Mouse (Mus musculus): ENCODE measurements around the gene Rbp3. TPM values are rescaled to one million over a fixed set of nuclear protein-coding genes. Genes with fewer than 3 reads are reported as not detected.

The Rbp3 gene
- total and polyA plus RNA-seq, 3 experiments, result not detected

DNA sequence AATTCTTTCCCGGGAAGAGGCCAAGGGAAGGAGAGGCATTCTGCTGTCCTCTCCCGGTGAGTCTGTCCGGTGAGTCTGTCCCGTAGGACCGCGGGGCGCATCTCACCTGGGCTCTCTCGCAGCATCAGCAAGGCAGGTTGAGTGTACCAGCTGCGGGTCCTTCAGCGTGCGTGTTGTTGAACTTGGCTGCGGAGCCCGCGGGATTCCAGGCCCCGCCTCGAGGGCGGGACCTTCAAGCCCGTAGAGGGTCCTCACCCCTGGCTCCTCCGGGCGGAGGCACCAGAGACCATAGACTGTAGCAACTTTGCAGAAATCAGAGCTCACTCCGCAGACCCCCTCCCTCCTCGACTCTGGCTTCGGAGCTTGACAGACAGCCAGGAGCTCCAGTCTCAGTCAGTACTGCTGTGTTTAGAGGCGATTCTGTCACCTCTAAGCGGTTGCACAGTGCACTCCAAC lies 24.8 kb downstream of the Rbp3 start, which contains the start of gene Zfp488:
Gene Zfp488 (minus strand): TSS at position 161 of the 456 bp plus-strand sequence.
- in situ Hi-C loops (cut with MboI; ENCODE audit: low pct_ligation_motif_present, low pct_unique_long_range_greater_than_20kb, low sequenced_read_pairs), result no loop called here
- no peak for DNase-seq (ENCODE audit: extremely low read depth)
- dilution Hi-C loops (cut with MboI; ENCODE audit: extremely low pct_ligation_motif_present, extremely low pct_unique_long_range_greater_than_20kb, low sequenced_read_pairs), result no loop called here
- Histone ChIP-seq H3K4me1 (ENCODE audit: control insufficient read depth in 1 of 2, insufficient read depth in 2 of 2) (no peaks in the 10 kb centered on the region), H3K4me3 (replicated peaks in 1 of 3; ENCODE audit: low read depth in 2 of 3, low read length in 2 of 3, poor library complexity in 1 of 3) (no peak within 1 kb of the TSS), H3K27ac (ENCODE audit: insufficient read depth, low read depth) (no peak within 1 kb of the TSS), H3K36me3 (replicated peaks in 1 of 2; ENCODE audit: control insufficient read depth in 1 of 2, insufficient read depth in 1 of 2, low read length in 1 of 2) (no peaks in the 10 kb centered on the region), H3K4me2 (ENCODE audit: insufficient read depth, low read depth, poor library complexity, severe bottlenecking) (no peak within 1 kb of the TSS), H3K9ac (ENCODE audit: insufficient read depth, low read depth) (no peak within 1 kb of the TSS), H3K27me3 (replicated peaks) (peaks cover 5% of the 10 kb centered on the region), H3K79me2 (replicated peaks; ENCODE audit: control insufficient read depth, extremely low read depth, insufficient read depth, poor library complexity, severe bottlenecking) (no peaks in the 10 kb centered on the region), H3K9me3 (replicated peaks; ENCODE audit: low read length) (no peaks in the 10 kb centered on the region)
- no peak for TF ChIP-seq JUN (IDR thresholded peaks at IDR 0.05; ENCODE audit: insufficient read depth, low read depth, low read length)
- TF ChIP-seq ZMIZ1 (IDR thresholded peaks at IDR 0.05; ENCODE audit: low read depth, low read length), result no peak
- TF ChIP-seq USF1 (IDR thresholded peaks at IDR 0.05; ENCODE audit: low read depth, low read length), result no peak
- no peak for TF ChIP-seq NELFE (IDR thresholded peaks at IDR 0.05; ENCODE audit: low read depth, low read length)
- no peak for TF ChIP-seq MAX (IDR thresholded peaks at IDR 0.05; ENCODE audit: low read length)
- TF ChIP-seq ZNF384 (IDR thresholded peaks at IDR 0.05; ENCODE audit: low read depth, low read length), result no peak
- no peak for TF ChIP-seq IRF4 (IDR thresholded peaks at IDR 0.05; ENCODE audit: low read depth, low read length)
- no peak for TF ChIP-seq CHD2 (IDR thresholded peaks at IDR 0.05; ENCODE audit: low read length)
- TF ChIP-seq MAZ (IDR thresholded peaks at IDR 0.05; ENCODE audit: low read depth, low read length), result no peak
- no peak for TF ChIP-seq SMC3 (IDR thresholded peaks at IDR 0.05; ENCODE audit: low read depth, low read length)
- no peak for TF ChIP-seq USF2 (conservative IDR thresholded peaks at IDR 0.05; ENCODE audit: low read depth, low read length)
- no peak for TF ChIP-seq ELF1 (IDR thresholded peaks at IDR 0.05; ENCODE audit: low read depth, low read length)
- TF ChIP-seq HCFC1 (IDR thresholded peaks at IDR 0.05; ENCODE audit: low read depth, low read length), result no peak
- no peak for TF ChIP-seq RAD21 (IDR thresholded peaks at IDR 0.05; ENCODE audit: low read depth, low read length)
- TF ChIP-seq CHD1 (IDR thresholded peaks at IDR 0.05; ENCODE audit: low read depth, low read length), result no peak
- no peak for TF ChIP-seq ZKSCAN1 (IDR thresholded peaks at IDR 0.05; ENCODE audit: borderline replicate concordance, low read depth, low read length)
- no peak for TF ChIP-seq MYC (IDR thresholded peaks at IDR 0.05; ENCODE audit: low read depth, low read length)
- no peak for TF ChIP-seq UBTF (IDR thresholded peaks at IDR 0.05; ENCODE audit: low read depth, low read length)
- no peak for TF ChIP-seq PAX5 (IDR thresholded peaks at IDR 0.05; ENCODE audit: low read length)
- TF ChIP-seq POLR2A (IDR thresholded peaks at IDR 0.05; ENCODE audit: low read depth, low read length), result no peak

- Histone ChIP-seq H3K9me3 (replicated peaks; ENCODE audit: low read length) (no peaks in the 10 kb centered on the region), H3K36me3 (replicated peaks in 1 of 2; ENCODE audit: control insufficient read depth in 1 of 2, insufficient read depth in 1 of 2, low read length in 1 of 2) (no peaks in the 10 kb centered on the region), H3K4me2 (ENCODE audit: insufficient read depth, low read depth, poor library complexity, severe bottlenecking) (no peak overlapping the region), H3K79me2 (replicated peaks; ENCODE audit: control insufficient read depth, extremely low read depth, insufficient read depth, poor library complexity, severe bottlenecking) (no peaks in the 10 kb centered on the region), H3K27me3 (replicated peaks) (peaks cover 23% of the 10 kb centered on the region), H3K4me3 (replicated peaks in 1 of 3; ENCODE audit: low read depth in 2 of 3, low read length in 2 of 3, poor library complexity in 1 of 3) (no peak overlapping the region), H3K4me1 (ENCODE audit: control insufficient read depth in 1 of 2, insufficient read depth in 2 of 2) (peaks cover 0 to 4% of the 10 kb centered on the region in 2 experiments; a peak in 1 of 4 replicates), H3K27ac (ENCODE audit: insufficient read depth, low read depth) (no peak overlapping the region), H3K9ac (ENCODE audit: insufficient read depth, low read depth) (no peak overlapping the region)
- in situ Hi-C loops (cut with MboI; ENCODE audit: low pct_ligation_motif_present, low pct_unique_long_range_greater_than_20kb, low sequenced_read_pairs), result no loop called here
- DNase-seq (ENCODE audit: extremely low read depth), result no peak
- dilution Hi-C loops (cut with MboI; ENCODE audit: extremely low pct_ligation_motif_present, extremely low pct_unique_long_range_greater_than_20kb, low sequenced_read_pairs), result no loop called here
- TF ChIP-seq TBP (conservative IDR thresholded peaks at IDR 0.05; ENCODE audit: low read depth, low read length), result no peak
- no peak for TF ChIP-seq ELF1 (IDR thresholded peaks at IDR 0.05; ENCODE audit: low read depth, low read length)
- TF ChIP-seq POLR2AphosphoS2 (IDR thresholded peaks at IDR 0.05; ENCODE audit: low read depth, low read length), result no peak
- no peak for TF ChIP-seq CHD2 (IDR thresholded peaks at IDR 0.05; ENCODE audit: low read length)
- no peak for TF ChIP-seq CTCF (conservative IDR thresholded peaks at IDR 0.05 in 1 of 2, IDR thresholded peaks at IDR 0.05 in 1 of 2; ENCODE audit: low read depth in 2 of 2, low read length in 2 of 2)
- TF ChIP-seq GABPA (IDR thresholded peaks at IDR 0.05; ENCODE audit: insufficient replicate concordance, low read depth, low read length), result no peak
- TF ChIP-seq MYC (IDR thresholded peaks at IDR 0.05; ENCODE audit: low read depth, low read length), result no peak
- TF ChIP-seq ZMIZ1 (IDR thresholded peaks at IDR 0.05; ENCODE audit: low read depth, low read length), result no peak
- no peak for TF ChIP-seq RCOR1 (conservative IDR thresholded peaks at IDR 0.05; ENCODE audit: low read depth, low read length)
- no peak for TF ChIP-seq POLR2A (IDR thresholded peaks at IDR 0.05; ENCODE audit: low read depth, low read length)
- TF ChIP-seq E2F4 (IDR thresholded peaks at IDR 0.05; ENCODE audit: insufficient replicate concordance, low read depth, low read length), result no peak
- no peak for TF ChIP-seq MXI1 (IDR thresholded peaks at IDR 0.05; ENCODE audit: low read depth, low read length)
- TF ChIP-seq MAX (IDR thresholded peaks at IDR 0.05; ENCODE audit: low read length), result no peak
- TF ChIP-seq ZNF384 (IDR thresholded peaks at IDR 0.05; ENCODE audit: low read depth, low read length), result no peak
- TF ChIP-seq BHLHE40 (IDR thresholded peaks at IDR 0.05; ENCODE audit: low read depth, low read length), result no peak
- no peak for TF ChIP-seq MAZ (IDR thresholded peaks at IDR 0.05; ENCODE audit: low read depth, low read length)
- no peak for TF ChIP-seq EP300 (IDR thresholded peaks at IDR 0.05; ENCODE audit: low read length)
- TF ChIP-seq TCF12 (IDR thresholded peaks at IDR 0.05; ENCODE audit: low read depth, low read length), result no peak
- TF ChIP-seq USF2 (conservative IDR thresholded peaks at IDR 0.05; ENCODE audit: low read depth, low read length), result no peak
Observed at GRCm38 (mm10) chr14:33989201-33989600, 35.4 kb downstream of the Rbp3 start.

All from CH12.LX (cell line).